Mouse (Mus musculus) right cerebral cortex, postnatal 10 days (tissue): ENCODE data around the gene Clip3.

Experiments used
- DNase-seq, 2 experiments: peaks; one replicate each; pipeline ENCODE4 v3.0.0; 2021; ENCODE audit warnings: low spot score in 2 of 2

Clip3 gene

GRCm38 (mm10) chr7:30295103-30295502 is 3.6 kb downstream of the Clip3 start:
- no peak for DNase-seq

- DNase-seq = no peak
Measured at GRCm38 (mm10) chr7:30296816-30297215, 5.3 kb downstream of the Clip3 start.

- DNase-seq = no peak
Measured at GRCm38 (mm10) chr7:30297266-30297665, 5.7 kb downstream of the Clip3 start.

- no peak for DNase-seq
Measured at GRCm38 (mm10) chr7:30300914-30301313, 9.4 kb downstream of the Clip3 start.

- DNase-seq = no peak
Measured at GRCm38 (mm10) chr7:30306083-30306779, 14.7 kb downstream of the Clip3 start.

- DNase-seq = peak; percentile 97 to 99
Measured at GRCm38 (mm10) chr7:30308076-30309005, 16.8 kb downstream of the Clip3 start, which contains the start of gene Alkbh6. Gene Alkbh6, plus strand, starts transcription at chr7:30308717.

GRCm38 (mm10) chr7:30309395-30310129 is 18.0 kb downstream of the Clip3 start:
- no peak for DNase-seq

GRCm38 (mm10) chr7:30310136-30310535 is 18.6 kb downstream of the Clip3 start:
- no peak for DNase-seq

- no peak for DNase-seq
Measured at GRCm38 (mm10) chr7:30313666-30314320, 22.3 kb downstream of the Clip3 start.

GRCm38 (mm10) chr7:30314721-30315155 is 23.2 kb downstream of the Clip3 start, which contains the start of gene Syne4:
Gene Syne4, plus strand, starts transcription at chr7:30314807.
- no peak for DNase-seq

GRCm38 (mm10) chr7:30315559-30316529 is 24.3 kb downstream of the Clip3 start:
- DNase-seq = no peak

GRCm38 (mm10) chr7:30318142-30318541 is 26.6 kb downstream of the Clip3 start:
- DNase-seq = no peak

- no peak for DNase-seq
Measured at GRCm38 (mm10) chr7:30320946-30321345, 29.4 kb downstream of the Clip3 start.

- DNase-seq = peak; percentile 78 to 83
Measured at GRCm38 (mm10) chr7:30321539-30322284, 30.2 kb downstream of the Clip3 start, which contains the start of gene E130208F15Rik. Gene E130208F15Rik, plus strand, starts transcription at chr7:30321740.

- peak; percentile 99 for DNase-seq
Measured at GRCm38 (mm10) chr7:30322285-30322667, 30.7 kb downstream of the Clip3 start.

- no peak for DNase-seq
Measured at GRCm38 (mm10) chr7:30322865-30323264, 31.3 kb downstream of the Clip3 start.

GRCm38 (mm10) chr7:30323795-30324194 is 32.3 kb downstream of the Clip3 start, which contains the start of gene Sdhaf1:
Gene Sdhaf1, minus strand, starts transcription at chr7:30323895.
- no peak for DNase-seq

- no peak for DNase-seq
Measured at GRCm38 (mm10) chr7:30324300-30324944, 32.9 kb downstream of the Clip3 start.

GRCm38 (mm10) chr7:30325364-30325763 is 33.8 kb downstream of the Clip3 start:
- DNase-seq = no peak
